Mouse (Mus musculus) adrenal gland, adult 18-20 months (tissue): ENCODE results near the gene Foxc2. TPM values are rescaled to one million over a fixed set of nuclear protein-coding genes. Genes with fewer than 3 reads are reported as not detected.

ENCODE experiments used
- DNase-seq, 2 experiments: peaks; one replicate each; pipeline ENCODE4 v3.0.0; 2021 to 2022; ENCODE audit warnings: low spot score in 2 of 2
- total RNA-seq, 2 experiments: library from RNA; stranded (reverse); gene quantifications; 1 replicate in 1 of 2; 2 replicates in 1 of 2; pipeline ENCODE4 v1.2.3; 2021

The Foxc2 gene
- total RNA-seq, 2 experiments from 2014 or later: 2.8 to 4.1 TPM

DNA sequence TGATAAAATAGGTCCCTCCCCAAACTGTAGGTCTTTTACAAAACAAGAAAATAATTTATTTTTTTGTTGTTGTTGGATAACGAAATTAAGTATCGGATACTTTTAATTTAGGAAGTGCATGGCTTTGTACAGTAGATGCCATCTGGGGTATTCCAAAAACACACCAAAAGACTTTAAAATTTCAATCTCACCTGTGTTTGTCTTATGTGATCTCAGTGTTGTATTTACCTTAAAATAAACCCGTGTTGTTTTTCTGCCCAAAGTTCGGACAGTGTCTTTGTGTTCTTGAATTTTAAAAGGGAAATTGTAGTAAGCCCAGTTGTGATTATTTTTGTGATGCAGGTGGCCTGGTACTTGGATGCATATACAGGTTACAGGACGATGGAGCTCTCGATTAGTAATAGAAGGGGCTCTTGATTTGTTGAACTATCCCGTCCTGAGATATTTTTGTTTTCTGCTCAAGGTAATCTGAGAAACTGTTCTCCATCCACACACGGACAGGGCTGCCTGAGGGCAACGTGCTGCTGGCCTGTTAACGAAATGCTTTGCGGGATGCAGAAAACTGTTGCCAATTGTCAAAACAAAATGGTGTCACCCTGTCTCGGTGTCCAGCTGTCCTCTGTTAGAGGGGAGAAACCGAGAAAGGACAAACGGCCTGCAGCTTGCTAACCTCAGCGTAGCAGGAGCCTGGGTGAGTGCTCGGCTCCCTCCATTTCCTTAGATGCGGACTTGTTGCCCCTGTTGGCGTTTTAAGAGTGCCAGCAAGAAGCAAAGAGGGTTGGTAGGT lies 2.9 kb downstream of the Foxc2 start:
- no peak for DNase-seq

DNA sequence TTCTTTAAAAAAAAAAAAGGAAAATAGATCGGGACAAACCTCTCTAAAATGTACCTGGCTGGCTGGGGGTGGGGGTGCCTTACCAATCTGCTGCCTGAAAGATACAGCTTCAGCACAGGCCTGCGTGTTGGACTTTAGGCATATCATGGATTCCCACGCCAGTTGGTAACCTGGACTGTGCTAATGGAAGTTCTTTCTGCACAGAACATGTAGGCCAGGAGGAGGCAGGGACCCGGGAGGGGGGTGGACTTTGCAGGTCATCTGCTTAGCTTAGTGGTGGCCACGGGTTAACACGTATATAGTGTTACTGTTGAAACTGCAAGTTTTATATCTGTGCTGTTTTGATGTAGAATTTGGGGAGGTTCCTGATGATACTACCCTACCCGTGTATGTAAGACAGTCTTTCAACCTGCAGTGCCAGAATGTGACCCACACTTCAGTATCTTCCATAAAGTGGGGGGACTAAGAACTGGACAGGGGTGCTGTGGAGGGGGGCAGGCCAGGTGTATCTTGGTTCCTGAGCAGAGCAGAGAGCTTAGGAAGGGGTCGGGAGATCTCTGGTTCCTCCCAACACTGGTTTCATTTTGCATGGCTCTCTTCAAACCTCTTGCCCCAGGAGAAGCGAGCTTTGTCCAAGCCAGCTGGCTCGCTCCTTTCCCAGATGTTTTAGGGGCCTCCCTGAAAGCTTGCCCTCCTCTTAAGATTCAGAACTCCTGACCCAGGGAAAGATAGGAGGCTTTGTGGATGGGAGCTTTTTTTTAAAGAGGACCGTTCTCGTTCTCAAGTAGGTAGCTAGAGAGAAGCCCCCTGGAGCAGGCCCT lies 3.9 kb downstream of the Foxc2 start:
- DNase-seq: no peak

DNA sequence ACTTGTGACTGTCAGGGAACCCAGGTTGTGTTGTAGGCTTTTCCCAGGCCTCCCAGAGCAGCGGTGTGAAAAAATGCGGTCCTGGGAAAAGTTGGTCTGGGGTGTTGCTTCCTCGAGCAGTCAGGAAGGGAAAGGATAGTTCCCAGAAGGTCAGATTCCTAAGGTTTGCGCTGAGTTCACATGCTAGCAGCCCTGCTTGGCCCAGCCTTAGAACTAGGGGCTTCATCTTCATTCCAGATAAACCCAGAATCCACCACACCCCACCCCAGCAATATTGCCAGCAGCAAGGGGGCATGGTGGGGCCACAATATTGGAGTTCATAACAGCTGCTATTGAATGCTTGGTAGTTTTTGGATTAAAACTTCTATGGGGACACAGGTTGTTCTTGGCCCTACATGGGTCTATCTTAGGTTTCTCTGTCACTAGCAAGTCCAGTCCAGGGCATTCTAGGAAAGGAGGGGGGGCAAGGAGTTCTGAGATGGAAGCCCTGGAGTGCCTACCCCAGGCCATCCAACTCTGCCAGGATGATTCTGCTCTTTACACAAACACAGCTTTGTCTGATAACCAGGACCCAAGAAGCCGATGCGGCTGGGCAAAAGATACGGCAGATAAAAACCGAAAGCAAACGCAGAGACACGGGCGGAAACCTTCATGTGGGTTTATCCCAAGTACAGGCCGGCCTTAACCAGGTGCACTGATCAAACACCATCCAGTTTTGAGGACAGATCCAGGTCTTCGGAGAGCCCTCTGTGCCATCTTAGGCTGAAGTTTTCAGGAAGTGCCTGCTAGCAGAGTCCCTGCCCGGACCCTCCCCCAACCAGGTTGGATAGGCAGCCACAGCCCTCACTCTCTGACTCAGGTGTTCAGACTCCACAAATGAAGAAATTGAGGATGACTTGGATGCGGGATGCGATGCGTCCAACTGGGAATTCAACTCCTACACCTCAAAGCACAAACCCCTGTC lies 4.8 kb downstream of the Foxc2 start:
- DNase-seq: no peak

DNA sequence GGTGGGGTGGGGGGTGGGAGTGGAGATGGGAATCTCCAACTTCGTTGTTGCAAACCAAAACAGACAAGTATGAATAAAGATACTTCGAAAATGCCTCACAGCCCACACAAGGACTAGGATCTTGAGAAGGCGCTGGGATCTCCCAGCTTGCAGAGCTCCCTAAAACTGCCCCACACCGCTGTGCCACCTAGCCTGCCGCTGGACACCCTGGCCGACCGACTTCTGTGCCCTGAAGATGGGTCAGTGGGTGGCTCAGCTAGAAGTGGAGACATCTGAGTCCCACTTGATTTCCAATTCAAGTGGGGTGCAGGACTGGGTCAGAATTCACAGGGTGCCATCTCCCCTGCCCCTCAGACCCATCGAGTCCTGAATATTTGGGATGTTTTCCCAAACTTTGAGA lies 5.7 kb downstream of the Foxc2 start:
- DNase-seq: no peak

- DNase-seq: no peak
Measured at GRCm38 (mm10) chr8:121122368-121122767, 6.4 kb downstream of the Foxc2 start.

DNA sequence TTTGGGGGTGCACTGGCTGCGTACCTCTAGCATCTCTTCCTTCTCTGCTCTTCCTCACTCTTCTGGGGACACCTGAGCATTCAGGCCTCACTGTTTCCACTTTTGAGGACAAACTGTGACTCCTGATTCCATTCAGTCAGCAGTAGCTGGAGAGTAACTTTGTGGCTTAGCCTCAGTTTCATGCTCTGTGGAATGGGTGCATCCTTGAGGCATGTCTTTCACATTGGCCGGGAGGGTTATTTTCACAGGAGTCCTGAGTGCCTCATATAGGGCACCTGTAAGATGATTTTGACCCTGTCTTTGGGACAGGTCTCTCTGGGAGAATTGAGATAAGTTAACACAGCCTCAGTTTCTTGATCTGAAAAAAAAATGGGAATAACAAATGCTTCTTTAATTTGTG lies 7.1 kb downstream of the Foxc2 start:
- no peak for DNase-seq

DNA sequence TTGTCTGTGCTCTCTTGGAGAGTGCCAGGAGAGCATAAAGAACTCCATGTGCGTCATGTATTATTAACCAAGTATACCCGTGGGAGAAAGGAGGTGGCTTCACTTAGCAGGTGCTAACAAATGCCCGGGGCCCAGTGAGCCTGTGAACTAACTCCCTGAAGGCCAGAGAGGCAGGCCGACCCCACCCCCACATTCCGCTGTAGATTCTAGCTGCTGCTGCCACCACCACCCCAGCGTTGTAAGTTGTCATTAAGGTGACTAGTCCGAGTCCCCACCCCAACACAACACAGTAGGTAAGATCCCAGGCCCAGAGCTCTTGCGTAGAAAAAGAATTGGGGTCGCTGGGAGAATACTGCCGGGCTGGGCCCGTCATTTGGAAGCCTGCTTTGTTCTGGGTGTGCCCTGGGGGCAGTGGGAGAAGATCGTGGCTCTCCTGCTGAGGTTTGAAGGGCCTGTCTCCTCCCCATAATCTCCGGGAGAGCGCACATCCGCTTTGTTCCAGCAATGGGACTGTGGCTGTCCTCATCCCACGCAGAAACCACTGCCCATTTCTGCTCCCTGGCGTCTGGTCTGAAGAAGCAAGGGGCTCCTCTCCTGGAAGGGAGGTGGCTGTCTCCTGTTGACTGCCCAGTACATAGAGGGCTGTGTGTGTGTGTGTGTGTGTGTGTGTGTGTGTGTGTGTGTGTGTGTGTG lies 8.7 kb downstream of the Foxc2 start:
- no peak for DNase-seq

GRCm38 (mm10) chr8:121125311-121125876 lies 9.4 kb downstream of the Foxc2 start:
- DNase-seq: peak; percentile 65 to 66

DNA sequence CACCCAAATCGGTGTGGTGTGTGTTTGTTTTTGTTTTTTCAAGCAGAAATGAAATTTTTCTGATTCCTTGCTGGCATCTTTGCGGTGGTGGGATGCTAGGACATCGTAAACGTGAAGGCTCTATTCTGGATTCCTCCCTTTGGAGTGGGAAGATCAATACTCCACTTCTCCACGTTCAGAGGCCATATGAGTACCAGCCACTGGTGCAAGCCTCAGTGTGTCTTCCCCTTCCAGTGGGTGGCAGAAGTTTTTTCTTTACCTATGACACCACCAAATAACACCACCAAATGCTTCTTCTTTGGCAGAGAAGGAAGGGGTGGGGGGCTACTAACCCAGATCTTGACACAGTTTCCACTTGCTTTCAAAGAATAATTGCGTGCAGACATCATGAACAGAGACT lies 10.2 kb downstream of the Foxc2 start:
- DNase-seq: no peak

DNA sequence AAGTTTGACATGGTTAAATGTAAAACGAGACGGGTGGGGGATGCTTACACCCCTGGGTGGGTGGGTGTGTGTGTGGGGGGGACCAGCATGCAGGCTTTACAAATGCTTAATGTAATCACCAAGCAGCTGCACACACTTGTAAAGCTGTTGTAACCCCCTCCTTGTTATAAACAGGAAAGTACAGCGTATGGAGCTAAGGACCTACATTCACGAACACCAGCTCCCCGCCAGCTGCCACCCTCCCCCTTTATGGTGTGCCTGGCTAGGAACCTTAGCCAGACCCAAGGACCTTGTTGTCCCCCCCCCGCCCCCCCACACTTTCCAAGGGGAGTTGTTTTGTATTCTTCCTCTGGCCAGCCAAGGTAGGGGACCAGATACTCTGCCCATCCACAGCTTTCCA lies 10.7 kb downstream of the Foxc2 start:
- no peak for DNase-seq

- no peak for DNase-seq
Measured at GRCm38 (mm10) chr8:121127291-121127701, 11.3 kb downstream of the Foxc2 start.

DNA sequence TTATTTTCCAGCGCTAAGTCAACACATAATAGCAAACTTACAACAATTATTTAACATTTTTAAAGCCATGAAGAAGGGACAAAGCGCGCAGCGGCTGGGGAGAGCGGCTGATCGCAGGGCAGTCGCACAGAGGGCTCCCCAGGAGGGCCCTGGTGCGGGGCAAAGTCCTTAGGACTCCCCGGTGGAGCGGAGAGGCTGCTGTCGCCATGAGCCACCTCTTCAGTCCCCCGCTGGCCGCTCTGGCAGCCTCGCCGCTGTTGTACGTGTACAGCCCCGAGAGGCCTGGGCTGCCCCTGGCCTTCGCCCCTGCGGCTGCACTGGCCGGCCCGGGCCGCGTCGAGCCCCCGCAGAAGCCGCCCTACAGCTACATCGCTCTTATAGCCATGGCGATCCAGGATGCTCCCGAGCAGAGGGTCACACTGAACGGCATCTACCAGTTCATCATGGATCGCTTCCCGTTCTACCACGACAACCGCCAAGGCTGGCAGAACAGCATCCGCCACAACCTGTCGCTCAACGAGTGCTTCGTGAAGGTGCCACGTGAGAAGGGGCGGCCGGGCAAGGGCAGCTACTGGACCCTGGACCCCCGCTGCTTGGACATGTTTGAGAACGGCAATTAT lies 11.9 kb downstream of the Foxc2 start, which contains the start of gene Foxl1:
Gene Foxl1, plus strand, starts transcription at position 185 of the 620 bp plus-strand sequence.
- DNase-seq: no peak

GRCm38 (mm10) chr8:121128531-121129264 lies 12.7 kb downstream of the Foxc2 start:
- no peak for DNase-seq

GRCm38 (mm10) chr8:121129265-121129940 lies 13.4 kb downstream of the Foxc2 start:
- DNase-seq: no peak

- DNase-seq: no peak
Measured at GRCm38 (mm10) chr8:121130522-121130921, 14.6 kb downstream of the Foxc2 start.

- DNase-seq: no peak
Measured at GRCm38 (mm10) chr8:121132961-121133513, 17.1 kb downstream of the Foxc2 start.

DNA sequence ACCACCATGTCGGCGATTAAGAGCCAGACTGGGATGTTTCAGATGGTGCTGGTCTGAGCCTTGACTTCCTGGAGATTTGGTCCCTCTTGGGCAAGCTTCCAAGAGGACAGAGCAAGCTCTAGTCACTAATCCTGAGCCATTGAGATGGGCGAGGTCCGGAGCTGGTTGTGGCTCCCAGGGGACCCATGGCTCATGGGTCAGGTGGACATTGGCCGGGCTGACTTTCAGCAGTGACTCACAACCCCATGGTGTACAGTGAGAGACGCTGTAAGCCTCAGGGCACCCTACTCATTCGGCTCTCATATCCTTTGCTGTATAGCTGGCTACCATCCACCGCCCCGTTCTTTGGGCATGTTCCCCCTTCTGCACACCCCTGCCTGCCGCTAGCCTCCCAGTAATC lies 18.1 kb downstream of the Foxc2 start:
- no peak for DNase-seq

DNA sequence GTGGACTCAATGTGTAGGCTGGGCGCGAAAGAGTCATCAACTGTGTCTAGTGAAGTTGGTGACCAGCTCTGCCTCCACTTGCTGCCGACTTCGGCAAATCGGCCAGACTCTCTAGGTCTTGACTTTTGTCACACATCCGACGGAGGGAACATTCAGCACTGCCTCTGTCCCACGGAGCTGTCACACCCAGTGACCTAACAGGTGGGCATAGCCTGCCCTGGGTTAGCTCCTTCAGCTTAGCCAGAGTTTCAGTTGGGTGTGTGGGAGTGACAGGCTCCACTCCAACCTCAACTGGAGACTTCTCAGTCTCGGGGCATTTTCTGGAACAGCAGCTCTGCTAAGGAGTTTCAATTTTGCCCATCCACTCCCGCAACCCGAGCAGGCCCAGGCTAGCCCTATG lies 18.5 kb downstream of the Foxc2 start:
- no peak for DNase-seq
